In genomic region chr10:68060590-68061248, GRCm38 (mm10) we compare ENCODE assay signal across 8 mouse cellular contexts.
DNase-seq lines count a peak whose midpoint lies in the region; ATAC-seq and TF ChIP-seq lines count a peak whose summit lies in the region.

No protein-coding gene starts in this region.

- no peak overlapping the region for H3K4me3 ChIP-seq in heart, adult 2 months
- no peak overlapping the region for H3K4me3 ChIP-seq in heart, embryonic 10.5 days
- no peak overlapping the region for H3K4me3 ChIP-seq in intestine, embryonic 16.5 days (ENCODE audit: low read length)
- H3K4me3 ChIP-seq in midbrain, embryonic 13.5 days (replicated peaks), result no peak overlapping the region

- peak; percentile 51 to 56 for DNase-seq in heart, adult 2 months
- no peak for DNase-seq in heart, embryonic 10.5 days (ENCODE audit: low spot score)
- DNase-seq in gastrocnemius, postnatal 14 days, result peak; percentile 66
- no peak for DNase-seq in left cerebral cortex, adult 18-20 months (ENCODE audit: low spot score in 2 of 2)

- H3K79me2 ChIP-seq in heart, adult 2 months (replicated peaks; ENCODE audit: control insufficient read depth, insufficient read depth, low read length), result no peaks in the 10 kb centered on the region

- WGBS in heart, adult 2 months, result 45% methylated on average over 16 of the region's 16 CpGs
- WGBS in heart, embryonic 10.5 days, result 71% methylated on average over 16 of the region's 16 CpGs
- 45% methylated on average over 16 of the region's 16 CpGs for WGBS in intestine, embryonic 16.5 days
- WGBS in midbrain, embryonic 13.5 days, result 60% methylated on average over 16 of the region's 16 CpGs

- no peak for ATAC-seq in intestine, embryonic 16.5 days
- ATAC-seq in midbrain, embryonic 13.5 days, result no peak
- ATAC-seq in inflammation-experienced regulatory T-cells, adult 6 months, result no peak
- ATAC-seq in granulocyte monocyte progenitor cell, adult 5-6 weeks (replicated peaks; ENCODE audit: poor library complexity, severe bottlenecking), result no peak

- H3K27ac ChIP-seq in heart, adult 2 months, result peak overlapping the region; percentile 56
- H3K27ac ChIP-seq in heart, embryonic 10.5 days, result no peak overlapping the region
- peak overlapping the region; percentile 86 for H3K27ac ChIP-seq in intestine, embryonic 16.5 days (ENCODE audit: low read length)
- peak overlapping the region; percentile 66 for H3K27ac ChIP-seq in midbrain, embryonic 13.5 days

- intact Hi-C loops in heart, adult 2 months (cut with DNase I), result loop anchor here (5.0 kb wide), 1 partner anchor 87 kb away; no protein-coding TSS in a partner anchor
- intact Hi-C loops in gastrocnemius, postnatal 14 days (cut with DNase I; ENCODE audit: low total_unique reads), result no loop called here

- TF ChIP-seq CTCF in heart, adult 2 months (IDR thresholded peaks at IDR 0.05), result no peak

- no peak for TF ChIP-seq EP300 in heart, adult 2 months (IDR thresholded peaks at IDR 0.05; ENCODE audit: insufficient read depth, low read depth, low read length)

- H3K4me2 ChIP-seq in intestine, embryonic 16.5 days (ENCODE audit: low read depth, low read length), result peak overlapping the region; percentile 16; the same call in 1 of the 2 replicates
- H3K4me2 ChIP-seq in midbrain, embryonic 13.5 days (replicated peaks), result no peak overlapping the region

- peaks cover 5% of the 10 kb centered on the region; the same call in 1 of the 2 replicates for H3K36me3 ChIP-seq in heart, adult 2 months (ENCODE audit: control insufficient read depth, insufficient read depth, low read length)
- no peaks in the 10 kb centered on the region for H3K36me3 ChIP-seq in heart, embryonic 10.5 days
- no peaks in the 10 kb centered on the region for H3K36me3 ChIP-seq in intestine, embryonic 16.5 days (ENCODE audit: control insufficient read depth, insufficient read depth, low read length)
- H3K36me3 ChIP-seq in midbrain, embryonic 13.5 days, result no peaks in the 10 kb centered on the region

- H3K9me3 ChIP-seq in heart, embryonic 10.5 days, result no peaks in the 10 kb centered on the region
- no peaks in the 10 kb centered on the region for H3K9me3 ChIP-seq in intestine, embryonic 16.5 days (ENCODE audit: control insufficient read depth, low read length)
- no peaks in the 10 kb centered on the region for H3K9me3 ChIP-seq in midbrain, embryonic 13.5 days

- peaks cover 3% of the 10 kb centered on the region for H3K4me1 ChIP-seq in heart, adult 2 months (ENCODE audit: control insufficient read depth, insufficient read depth, low read length)
- no peaks in the 10 kb centered on the region for H3K4me1 ChIP-seq in heart, embryonic 10.5 days
- H3K4me1 ChIP-seq in intestine, embryonic 16.5 days (ENCODE audit: control insufficient read depth, insufficient read depth, low read length), result no peaks in the 10 kb centered on the region
- H3K4me1 ChIP-seq in midbrain, embryonic 13.5 days (replicated peaks), result peaks cover 32% of the 10 kb centered on the region

- no peak for TF ChIP-seq POLR2A in heart, adult 2 months (IDR thresholded peaks at IDR 0.05; ENCODE audit: insufficient read depth, low read depth, low read length)

- H3K27me3 ChIP-seq in heart, adult 2 months (ENCODE audit: control insufficient read depth, insufficient read depth, low read length), result no peaks in the 10 kb centered on the region
- no peaks in the 10 kb centered on the region for H3K27me3 ChIP-seq in heart, embryonic 10.5 days (ENCODE audit: insufficient read depth, poor library complexity, severe bottlenecking)
- H3K27me3 ChIP-seq in intestine, embryonic 16.5 days (replicated peaks; ENCODE audit: control insufficient read depth, insufficient read depth, low read length), result no peaks in the 10 kb centered on the region
- H3K27me3 ChIP-seq in midbrain, embryonic 13.5 days, result no peaks in the 10 kb centered on the region

- no peak overlapping the region for H3K9ac ChIP-seq in heart, adult 2 months (ENCODE audit: low read depth, low read length)
- H3K9ac ChIP-seq in intestine, embryonic 16.5 days (ENCODE audit: low read depth, low read length), result no peak overlapping the region
- H3K9ac ChIP-seq in midbrain, embryonic 13.5 days (replicated peaks), result no peak overlapping the region

Comparison
In these comparisons a context has a peak if more than half of its experiments do, and no peak if none do; other contexts are left out.
1. DNase-seq: peak in heart, adult 2 months (2 of 2) and gastrocnemius, postnatal 14 days (single experiment); none in heart, embryonic 10.5 days (single experiment) and left cerebral cortex, adult 18-20 months (0 of 2).